Mouse (Mus musculus) layer of hippocampus, postnatal 10 days (tissue): ENCODE measurements around the gene Olfr1454. TPM values are rescaled to one million over a fixed set of nuclear protein-coding genes. Genes with fewer than 3 reads are reported as not detected.

Experiments used
- DNase-seq, 2 experiments: peaks; one replicate each; pipeline ENCODE4 v3.0.0; 2021; ENCODE audit warnings: low spot score in 2 of 2
- long read RNA-seq: library from polyadenylated mRNA; stranded (forward); transcript quantifications from one replicate; pipeline ENCODE4 v2.0.0, GENCODE M21; 2023
- total RNA-seq, 2 experiments: library from RNA; stranded (reverse); gene quantifications; 2 replicates each; pipeline ENCODE4 v1.2.3; 2021

The Olfr1454 gene
- total RNA-seq, result not detected
- long read RNA-seq, result 0 reads

DNA sequence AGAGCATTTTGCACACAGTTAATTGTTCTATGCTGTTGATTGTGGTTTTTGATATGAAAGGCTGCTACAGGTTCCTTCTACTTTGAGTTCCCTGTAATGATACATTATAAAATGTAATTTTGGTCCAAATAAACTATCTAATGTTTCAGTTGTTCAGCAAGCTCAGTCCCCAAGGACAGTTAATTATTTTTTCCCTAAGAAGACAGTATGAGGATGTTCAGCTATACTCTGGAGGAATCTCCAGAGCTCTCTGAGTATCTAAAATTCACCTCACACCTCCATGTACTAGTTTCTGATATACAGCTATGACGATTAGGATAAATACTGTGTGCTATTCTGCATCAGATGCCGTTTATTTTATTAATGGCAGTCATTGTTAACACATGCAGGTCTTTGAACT, at the start of gene Olfr1454:
Olfr1454 (plus strand) TSS at position 301 of the 400 bp plus-strand sequence.
- no peak for DNase-seq

GRCm38 (mm10) chr19:13028227-13028626, 32.2 kb upstream of the Olfr1454 start, which contains the start of gene Olfr1453:
TSS of gene Olfr1453 (minus strand) at chr19:13028327.
- DNase-seq, result no peak

DNA sequence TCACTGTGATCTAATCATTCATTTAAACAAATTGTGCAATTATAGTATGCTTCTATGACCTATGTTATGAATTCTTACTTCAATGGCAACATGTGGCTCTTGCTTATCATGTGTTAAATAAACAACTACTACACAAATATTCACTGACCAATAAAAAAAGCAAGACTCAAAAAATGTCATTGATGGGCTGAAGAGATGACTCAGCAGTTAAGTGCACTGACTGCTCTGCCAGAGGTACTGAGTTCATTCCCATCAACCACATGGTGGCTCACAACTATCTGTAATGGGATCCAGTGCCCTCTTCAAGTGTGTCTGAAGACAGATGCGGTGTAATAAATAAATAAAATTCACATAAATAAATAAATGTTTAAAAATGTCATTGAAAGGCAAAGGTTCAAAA, 33.5 kb downstream of the Olfr1454 start:
- DNase-seq, result no peak

DNA sequence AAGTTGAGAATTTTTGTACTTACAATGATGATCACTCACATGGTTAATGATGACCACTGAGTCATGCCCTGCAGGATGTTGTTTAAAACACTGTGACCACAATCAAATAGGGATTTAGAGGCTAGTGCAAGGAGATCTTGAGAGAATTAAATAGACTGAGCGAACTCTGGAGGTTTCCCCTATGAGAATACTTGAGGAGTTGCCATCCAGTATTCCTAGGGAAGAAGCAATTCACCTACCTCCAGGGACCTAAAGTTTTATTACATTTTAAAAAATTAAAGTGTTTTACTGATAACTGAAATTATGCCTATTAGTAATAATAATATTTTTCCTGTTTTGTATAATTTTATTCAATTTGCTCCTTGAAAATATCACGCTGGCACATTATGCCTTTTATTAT, 37.4 kb downstream of the Olfr1454 start, which contains the start of gene Olfr1457:
Olfr1457 (minus strand) TSS at position 101 of the 400 bp plus-strand sequence.
- DNase-seq, result no peak

DNA sequence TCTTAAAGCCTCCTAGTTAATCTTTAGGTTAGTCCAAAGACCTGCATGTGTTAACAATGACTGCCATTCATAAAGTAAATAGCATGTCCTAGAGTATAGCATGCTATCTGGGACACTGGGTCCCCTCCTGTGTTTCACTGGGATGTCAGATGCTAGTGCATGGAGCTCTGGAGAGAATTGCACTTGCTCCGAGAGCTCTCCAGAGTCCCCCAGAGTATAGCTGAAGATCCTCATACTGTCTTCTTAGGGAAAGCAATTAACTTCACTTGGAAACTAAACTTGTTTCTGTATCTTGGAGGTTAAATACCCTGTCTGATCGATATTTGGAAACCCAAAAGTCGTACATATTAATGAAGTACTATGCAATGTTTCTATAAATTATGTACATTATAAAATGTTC, 46.3 kb downstream of the Olfr1454 start, which contains the start of gene Olfr1458:
Olfr1458 (minus strand) TSS at position 101 of the 400 bp plus-strand sequence.
- no peak for DNase-seq

Other genes with a start within 250 kb of the Olfr1454 start
- not detected for gene Gm5244, start 213.9 kb upstream of the Olfr1454 start, total RNA-seq
- not detected for gene Olfr1444, start 203.3 kb upstream of the Olfr1454 start, total RNA-seq
- not detected for gene Olfr1445, start 176.8 kb upstream of the Olfr1454 start, total RNA-seq
- gene Olfr1446, start 167.1 kb upstream of the Olfr1454 start, total RNA-seq, result not detected
- not detected for gene Olfr1447, start 156.9 kb upstream of the Olfr1454 start, total RNA-seq
- not detected for gene Olfr1448, start 136.2 kb upstream of the Olfr1454 start, total RNA-seq
- gene Olfr1449, start 129.8 kb upstream of the Olfr1454 start, total RNA-seq, result not detected
- not detected for gene Olfr1450, start 110.4 kb upstream of the Olfr1454 start, total RNA-seq
- gene Olfr1451, start 65.6 kb upstream of the Olfr1454 start, total RNA-seq, result not detected
- gene Olfr1453, start 32.3 kb upstream of the Olfr1454 start, total RNA-seq, result not detected
- not detected for gene Olfr1457, start 37.3 kb downstream of the Olfr1454 start, total RNA-seq
- not detected for gene Olfr1458, start 46.2 kb downstream of the Olfr1454 start, total RNA-seq
- under 1 TPM; 0.22 to 0.23 TPM for gene Olfr1459, start 88.9 kb downstream of the Olfr1454 start, total RNA-seq
- not detected for gene Olfr1461, start 102.4 kb downstream of the Olfr1454 start, total RNA-seq
- not detected for gene Olfr1462, start 125.1 kb downstream of the Olfr1454 start, total RNA-seq
- not detected for gene Olfr1463, start 170.7 kb downstream of the Olfr1454 start, total RNA-seq